Mouse (Mus musculus) adrenal gland, adult 2 months (tissue): Measurements from ENCODE around the gene Synpo2. TPM values are rescaled to one million over a fixed set of nuclear protein-coding genes. Genes with fewer than 3 reads are reported as not detected.
A peak's percentile ranks its signal among the peaks of the same experiment; 100 is the strongest.

Experiments used
- DNase-seq: peaks from one replicate; pipeline ENCODE4 v3.0.0; 2021
- long read RNA-seq: library from polyadenylated mRNA; stranded (forward); transcript quantifications from one replicate; pipeline ENCODE4 v2.0.0, GENCODE M21; 2021
- polyA plus RNA-seq: library from polyadenylated mRNA; depleted of rRNA; stranded (reverse); fragments of >200 nt; gene quantifications from 2 replicates; pipeline ENCODE4 v1.2.3, GENCODE M21; 2012; rRNA removed
- total RNA-seq, 2 experiments: library from RNA; stranded (reverse); gene quantifications; 2 replicates each; pipeline ENCODE4 v1.2.3; 2021

Gene Synpo2
- total RNA-seq (10 to 100 TPM in 1 of 2 experiments, 1 to 10 TPM in 1; 5.4 to 20.1 TPM), polyA plus RNA-seq (3.4 and 4.7 TPM in 2 replicates)
- long read RNA-seq, partial matches to known transcripts = 0 of 2 reads
- long read RNA-seq, other reads (novel, unspliced or antisense) = 2 of 2 reads

DNA sequence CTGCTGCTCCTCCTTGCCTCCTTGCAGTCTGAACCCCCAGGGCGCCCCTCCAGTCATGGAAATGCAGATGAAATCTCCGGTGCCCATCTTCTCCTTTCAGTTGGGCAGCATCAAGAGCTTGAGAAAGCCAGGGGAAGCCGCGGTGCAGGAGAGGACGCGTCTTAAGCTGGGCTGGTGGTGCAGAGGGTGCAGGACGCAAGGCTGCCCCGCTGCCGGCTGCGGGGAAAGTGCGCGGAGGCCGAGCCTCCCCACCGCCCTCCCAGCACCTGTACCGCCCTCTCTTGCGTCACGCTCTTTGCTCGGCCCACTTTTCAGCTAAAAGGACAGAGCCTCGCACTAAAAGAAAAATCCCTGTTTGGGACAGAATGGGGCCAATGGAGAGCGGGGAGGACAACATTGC is at the start of gene Synpo2:
Synpo2 (minus strand) TSS at position 229 of the 400 bp plus-strand sequence.
- peak; percentile 89 for DNase-seq

- DNase-seq = no peak
Measured at GRCm38 (mm10) chr3:123285649-123286048, 49.7 kb upstream of the Synpo2 start.

- no peak for DNase-seq
Measured at GRCm38 (mm10) chr3:123284284-123284683, 48.3 kb upstream of the Synpo2 start.

DNA sequence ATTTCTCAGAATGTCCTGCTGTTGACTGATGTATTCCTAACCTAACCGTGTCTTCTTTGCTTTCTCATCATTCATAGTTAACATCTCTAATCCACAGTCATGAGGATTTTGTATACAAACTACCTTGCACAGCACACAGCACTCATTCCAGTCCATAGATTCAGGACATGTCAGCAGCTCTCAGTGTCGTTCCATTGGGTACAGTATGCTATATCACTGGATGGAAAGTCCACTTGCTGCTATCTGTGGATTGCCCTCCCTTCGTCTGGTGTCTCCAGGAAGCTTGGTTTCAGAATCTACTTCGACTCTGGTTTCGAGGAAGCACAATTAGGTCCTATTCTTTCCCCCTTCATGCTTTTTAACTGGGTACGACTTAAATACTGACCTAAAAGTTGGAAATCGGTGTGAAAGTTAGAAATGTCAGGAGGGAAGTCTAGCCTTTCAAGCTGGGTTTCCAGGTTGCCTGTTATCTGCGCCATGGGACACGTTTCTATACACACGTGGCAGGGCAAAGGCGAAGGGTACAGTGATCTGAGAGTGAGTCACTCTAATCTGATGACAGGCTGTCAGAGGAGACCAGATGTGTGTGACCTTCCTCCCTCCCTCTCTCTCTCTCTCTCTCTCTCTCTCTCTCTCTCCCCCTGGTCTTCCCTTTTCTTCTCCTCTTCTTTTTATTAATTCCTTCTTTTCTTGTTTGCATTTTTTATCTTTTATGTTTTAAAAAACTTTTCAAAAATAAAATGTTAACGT is 47.1 kb upstream of the Synpo2 start:
- peak; percentile 79 for DNase-seq

- DNase-seq = peak; percentile 90
Measured at GRCm38 (mm10) chr3:123267741-123268201, 31.8 kb upstream of the Synpo2 start.

DNA sequence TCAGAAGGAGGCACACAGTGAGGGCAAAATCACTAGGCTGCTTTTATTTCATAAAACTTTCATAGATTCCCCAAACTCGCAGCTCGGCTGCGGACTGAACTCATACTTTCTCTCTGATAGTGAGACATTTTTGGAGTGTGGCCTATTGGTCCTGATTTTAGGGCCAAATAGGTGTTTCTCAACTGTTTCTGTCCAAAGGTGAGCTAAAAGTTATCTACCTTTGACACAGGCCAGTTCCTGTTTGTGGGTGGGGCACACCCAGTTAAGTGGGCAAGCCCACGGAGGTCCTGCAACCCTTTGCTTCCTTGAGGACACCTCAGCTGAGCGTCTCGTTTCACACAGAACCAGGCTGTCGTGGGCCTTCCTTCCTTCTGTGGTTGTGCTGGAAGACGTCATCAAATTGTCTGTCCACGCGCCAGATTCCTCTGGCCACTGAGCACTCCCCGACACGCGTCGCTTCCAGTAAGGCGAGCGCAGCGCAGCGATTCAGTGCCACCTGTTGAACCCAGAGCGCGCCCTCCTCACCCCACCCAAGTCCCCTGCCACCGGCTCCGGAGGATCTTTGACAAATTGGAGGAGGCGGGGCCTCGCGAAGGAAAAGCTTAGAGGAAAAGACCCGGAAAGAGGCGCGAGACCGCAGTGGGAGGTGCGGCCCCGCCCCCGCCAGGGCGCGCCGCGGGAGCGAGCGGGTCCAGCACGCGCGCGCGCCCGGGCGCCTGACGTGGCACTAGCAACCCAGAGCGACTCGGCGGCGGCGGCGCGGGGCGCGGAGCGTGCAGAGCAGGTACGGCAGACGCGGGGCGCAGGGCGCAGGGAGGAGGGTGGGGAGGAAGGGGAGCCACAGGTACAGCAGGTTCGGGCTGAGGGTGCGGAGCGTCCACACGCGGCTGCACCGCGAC is 31.1 kb upstream of the Synpo2 start, which contains the start of gene Sec24d:
Sec24d (plus strand) TSS at position 703 of the 899 bp plus-strand sequence.
- peak; percentile 93 for DNase-seq

DNA sequence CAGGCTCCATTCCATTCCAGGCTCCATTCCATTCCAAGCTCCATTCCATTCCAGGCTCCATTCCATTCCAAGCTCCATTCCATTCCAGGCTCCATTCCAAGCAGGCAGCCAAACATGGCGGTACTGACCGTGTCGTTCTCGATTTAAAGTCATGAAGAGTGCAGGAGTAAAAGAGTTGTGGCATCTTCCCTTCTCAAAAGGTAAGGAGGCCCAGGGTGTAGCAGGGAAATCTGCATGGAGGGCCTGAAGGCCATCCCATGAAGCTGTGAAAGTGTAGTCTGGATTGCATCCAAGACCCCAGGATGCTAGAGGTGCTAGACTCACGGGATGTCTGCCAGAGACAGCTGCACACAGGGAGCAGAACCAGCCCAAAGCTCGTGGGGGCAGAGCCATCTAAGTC is 28.8 kb upstream of the Synpo2 start:
- DNase-seq = no peak

GRCm38 (mm10) chr3:123258709-123259108 is 22.8 kb upstream of the Synpo2 start:
- DNase-seq = no peak

DNA sequence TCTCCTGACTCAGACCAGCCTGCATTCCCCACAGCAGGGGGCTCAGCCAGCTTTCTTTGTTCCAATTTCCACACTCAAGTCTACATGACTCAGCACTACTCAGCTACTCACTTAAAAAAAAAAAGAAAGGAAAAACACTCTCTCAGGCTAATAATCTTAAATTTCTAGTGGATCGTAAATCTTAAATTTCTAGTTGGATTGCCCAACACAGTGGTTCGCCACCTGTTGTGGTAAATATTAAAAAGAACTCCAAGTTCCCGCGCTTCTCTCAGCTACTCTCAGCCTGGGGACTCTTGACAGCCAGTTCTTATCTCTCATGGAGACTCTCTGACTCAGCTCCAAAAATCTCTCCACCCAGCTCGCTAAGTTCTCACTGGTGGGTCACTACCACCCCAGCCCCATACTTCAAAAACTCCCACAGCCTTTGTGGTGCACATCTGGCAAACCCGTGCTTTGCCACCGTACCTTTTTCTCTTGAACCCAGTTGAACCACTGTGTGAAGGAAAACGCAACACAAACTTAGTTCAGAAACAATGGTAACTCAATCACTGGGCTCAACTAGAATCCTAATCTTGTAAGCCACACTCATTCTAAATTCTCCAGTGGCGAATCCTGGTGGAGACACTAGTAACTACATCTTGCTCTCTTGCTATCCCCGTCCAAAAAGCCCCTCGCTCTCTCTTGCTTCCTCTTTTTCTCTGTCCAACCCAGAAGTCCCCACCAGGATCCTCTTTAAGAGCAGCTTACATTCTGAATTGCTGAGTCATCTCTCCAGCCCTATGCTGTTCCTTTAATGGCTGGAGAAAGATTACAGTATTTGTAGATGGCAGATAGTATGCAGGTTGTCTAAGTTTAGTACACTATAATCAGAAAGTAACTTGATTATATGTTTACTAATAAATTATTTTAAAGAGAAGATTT is 20.5 kb upstream of the Synpo2 start:
- DNase-seq = no peak

- DNase-seq = no peak
Measured at GRCm38 (mm10) chr3:123245646-123246045, 9.7 kb upstream of the Synpo2 start.

GRCm38 (mm10) chr3:123244376-123244775 is 8.4 kb upstream of the Synpo2 start:
- no peak for DNase-seq

DNA sequence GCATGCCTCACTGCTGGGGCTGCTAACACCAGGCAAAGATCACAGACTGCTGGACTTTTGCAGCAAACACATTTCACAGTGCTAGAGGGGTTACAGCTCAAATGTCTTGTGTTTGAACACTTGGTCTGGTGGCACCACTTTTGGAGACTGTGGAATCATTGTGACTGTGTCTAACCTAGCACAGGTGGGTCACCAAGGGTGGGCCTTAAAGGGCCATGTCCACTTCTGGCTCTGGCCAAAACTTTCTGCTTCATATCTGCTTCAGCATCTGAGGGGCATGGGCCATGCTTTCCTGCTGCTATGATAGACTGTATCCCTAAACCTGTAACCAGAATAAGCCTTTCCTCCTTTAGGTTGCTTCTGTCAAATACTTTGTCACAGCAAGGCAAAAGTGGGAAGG is 1.5 kb upstream of the Synpo2 start:
- no peak for DNase-seq

GRCm38 (mm10) chr3:123237039-123237438 is 1.1 kb upstream of the Synpo2 start:
- no peak for DNase-seq

GRCm38 (mm10) chr3:123235495-123235894 is 454 bp downstream of the Synpo2 start:
- DNase-seq = no peak

- peak; percentile 66 for DNase-seq
Measured at GRCm38 (mm10) chr3:123234191-123234836, 1.6 kb downstream of the Synpo2 start.

- no peak for DNase-seq
Measured at GRCm38 (mm10) chr3:123231639-123232038, 4.3 kb downstream of the Synpo2 start.

GRCm38 (mm10) chr3:123227276-123227675 is 8.7 kb downstream of the Synpo2 start:
- DNase-seq = no peak

DNA sequence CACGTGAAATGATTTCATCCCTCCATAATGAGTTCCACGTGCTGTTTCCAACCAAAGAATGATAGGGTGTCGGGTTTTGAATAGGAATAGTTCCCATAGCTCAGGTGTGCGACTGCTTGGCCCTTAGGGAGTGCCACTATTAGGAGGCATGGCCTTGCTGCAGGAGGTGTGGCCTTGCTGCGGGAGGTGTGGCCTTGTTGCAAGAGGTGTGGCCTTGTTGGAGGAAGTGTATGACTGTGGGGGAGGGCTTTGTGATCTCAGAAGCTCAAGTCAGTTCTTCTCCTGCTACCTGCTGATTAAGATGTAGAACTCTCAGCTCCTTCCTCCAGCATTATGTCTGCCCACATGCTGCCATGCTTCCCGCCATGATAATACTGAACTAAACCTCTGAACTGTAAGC is 17.3 kb downstream of the Synpo2 start:
- no peak for DNase-seq

DNA sequence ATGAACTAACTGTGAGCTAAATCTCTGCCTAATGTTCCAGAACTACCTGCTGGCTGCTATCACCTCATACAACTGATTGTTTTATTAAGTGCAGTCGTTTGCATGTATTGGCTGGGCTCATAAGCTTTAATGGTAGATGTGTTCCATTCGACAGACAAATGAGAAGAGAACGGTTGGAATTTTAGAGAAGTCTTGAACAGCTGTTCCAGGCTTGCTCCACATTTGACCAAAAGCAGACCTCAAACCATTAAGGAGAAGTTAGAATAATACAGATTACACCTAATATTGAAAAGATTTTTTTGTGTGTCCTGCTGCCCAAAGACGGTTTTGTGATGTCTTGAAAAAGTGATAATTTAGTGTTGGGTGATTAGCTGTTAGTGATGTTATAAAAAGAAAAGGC is 27.1 kb downstream of the Synpo2 start:
- DNase-seq = no peak

- no peak for DNase-seq
Measured at GRCm38 (mm10) chr3:123207386-123207785, 28.6 kb downstream of the Synpo2 start.

DNA sequence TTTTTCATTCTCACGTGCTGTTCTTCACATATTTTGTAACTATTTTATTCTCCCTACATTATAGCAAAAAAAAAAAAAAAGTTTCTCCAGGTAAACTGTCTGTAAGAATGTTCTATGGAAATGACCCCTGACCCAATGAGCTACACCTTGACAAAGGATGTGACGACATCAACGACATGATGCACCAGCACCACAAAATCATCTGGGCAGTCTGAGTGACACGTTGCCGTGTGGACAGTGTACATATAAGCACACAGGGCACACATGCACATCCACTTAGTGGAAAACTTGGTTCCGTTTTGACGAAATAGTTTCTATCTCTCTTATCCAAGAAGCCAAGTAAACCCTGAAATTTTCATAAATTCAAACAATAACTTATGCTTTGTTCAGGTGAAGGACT is 30.5 kb downstream of the Synpo2 start:
- DNase-seq = no peak
